Mouse (Mus musculus) lung, adult 2 months (tissue): ENCODE results near the gene Bhlhe23.

ENCODE experiments used
- CTCF ChIP-seq: fragments of 200-500 bp; IDR thresholded peaks from 2 replicates; pipeline ENCODE4 v1.5.1; 2011; ENCODE audit warnings: mild to moderate bottlenecking, low read length, control low read depth; ENCODE audit not compliant: insufficient read depth
- POLR2A ChIP-seq: fragments of 200-500 bp; IDR thresholded peaks from 2 replicates; pipeline ENCODE4 v1.6.1; 2011; ENCODE audit warnings: low read depth, mild to moderate bottlenecking, control low read depth, low read length, borderline replicate concordance; ENCODE audit errors: extremely low read depth

DNA sequence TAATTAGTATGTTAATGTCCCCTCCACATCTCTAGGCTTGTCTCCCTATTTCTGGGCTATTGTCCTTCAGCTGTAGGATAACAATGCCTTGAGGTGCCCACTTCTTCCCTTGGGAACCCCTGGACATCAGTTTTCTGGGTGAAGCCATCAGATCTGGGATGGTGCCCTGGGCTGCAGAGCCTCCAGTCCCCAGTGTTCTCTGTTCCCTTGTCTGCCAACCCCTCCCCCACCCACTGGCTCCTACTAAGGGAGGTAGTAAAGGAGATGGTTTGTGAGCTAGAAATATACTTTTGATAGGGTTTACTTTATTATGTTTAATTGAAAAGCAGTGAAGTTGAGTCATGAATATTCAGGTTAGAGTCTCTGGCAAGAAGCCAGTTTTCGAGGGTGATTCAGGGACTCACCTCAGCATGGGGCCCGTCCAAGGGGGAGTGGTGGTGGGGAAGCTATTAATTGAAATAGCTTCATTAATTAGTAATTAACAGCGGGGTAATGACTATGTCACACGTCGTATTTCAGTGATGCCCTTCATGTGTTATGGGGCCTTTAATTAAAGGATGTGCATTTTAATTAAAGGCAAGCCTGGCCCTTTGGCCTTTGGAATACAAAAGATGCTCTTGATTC, 30.0 kb downstream of the Bhlhe23 start:
- TF ChIP-seq CTCF (no peak), POLR2A (no peak)
